Mouse (Mus musculus) MEL (cell line): ENCODE results near the gene Lat2.

Experiments
- EP300 ChIP-seq, 2 experiments: IDR thresholded peaks; 2 replicates each; pipeline ENCODE4 v1.6.1; 2011; ENCODE audit warnings: improper control_type of control experiment in 2 of 2, low read length in 2 of 2, low read depth in 1 of 2, mild to moderate bottlenecking in 1 of 2
- ETS1 ChIP-seq: IDR thresholded peaks from 2 replicates; pipeline ENCODE4 v1.6.1; 2012; ENCODE audit warnings: low read depth, mild to moderate bottlenecking, inconsistent platforms, low read length, improper control_type of control experiment, moderate library complexity
- GATA1 ChIP-seq: IDR thresholded peaks from 2 replicates; pipeline ENCODE4 v1.6.1; 2011; ENCODE audit warnings: low read depth, low read length, improper control_type of control experiment
- MXI1 ChIP-seq: IDR thresholded peaks from 2 replicates; pipeline ENCODE4 v1.6.1; 2011; ENCODE audit warnings: mild to moderate bottlenecking, low read depth, low read length, improper control_type of control experiment
- POLR2A ChIP-seq, 2 experiments: IDR thresholded peaks; 2 replicates each; pipeline ENCODE4 v1.6.1; 2011 to 2012; ENCODE audit warnings: low read length in 2 of 2, mild to moderate bottlenecking in 2 of 2, control low read depth in 1 of 2, improper control_type of control experiment in 1 of 2, low read depth in 1 of 2, moderate library complexity in 1 of 2; ENCODE audit not compliant: control insufficient read depth in 1 of 2, insufficient read depth in 1 of 2, poor library complexity in 1 of 2
- TBP ChIP-seq: IDR thresholded peaks from 2 replicates; pipeline ENCODE4 v1.8.0; 2011; ENCODE audit warnings: low read depth, low read length, improper control_type of control experiment
- TCF12 ChIP-seq: IDR thresholded peaks from 2 replicates; pipeline ENCODE4 v1.6.1; 2014; ENCODE audit warnings: low read depth, mild to moderate bottlenecking, inconsistent platforms, low read length, improper control_type of control experiment, moderate library complexity
- ZC3H11A ChIP-seq: IDR thresholded peaks from 2 replicates; pipeline ENCODE4 v1.6.1; 2012; ENCODE audit warnings: low read depth, mild to moderate bottlenecking, inconsistent platforms, low read length, improper control_type of control experiment

DNA sequence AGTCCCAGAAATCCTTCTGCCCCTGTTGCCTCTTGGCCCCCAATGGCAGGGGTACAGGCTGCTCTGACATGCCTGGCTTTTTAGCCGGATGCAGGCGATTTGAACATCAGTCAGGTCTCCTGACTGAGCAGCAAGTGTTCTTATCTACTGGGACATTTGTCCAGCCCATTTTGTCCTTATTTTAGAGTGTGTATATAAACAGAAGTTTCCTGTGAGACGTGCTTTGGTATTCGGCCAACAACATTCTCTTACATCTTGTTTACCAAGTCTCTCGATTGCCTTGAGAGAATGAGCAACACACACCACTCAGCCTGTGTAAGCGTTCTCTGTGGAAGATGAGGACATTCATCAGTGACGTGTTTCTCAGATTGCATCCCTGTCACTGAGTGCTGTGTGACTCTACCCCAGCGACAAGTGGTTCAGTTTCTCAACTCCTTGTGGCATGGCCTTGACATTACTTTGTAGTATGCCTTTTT, 29.9 kb upstream of the Lat2 start:
- TF ChIP-seq POLR2A (IDR thresholded peaks at IDR 0.05; ENCODE audit: control insufficient read depth in 1 of 2, insufficient read depth in 1 of 2, low read depth in 1 of 2, low read length in 2 of 2, poor library complexity in 1 of 2) (no peak), ZC3H11A (no peak), TCF12 (no peak), GATA1 (no peak), ETS1 (no peak), TBP (no peak), EP300 (IDR thresholded peaks at IDR 0.05; ENCODE audit: low read depth in 1 of 2, low read length in 2 of 2) (no peak), MXI1 (no peak)
